Mouse (Mus musculus) cortical plate, adult 2 months (tissue): ENCODE data around the gene Sgms1.

Experiments used
- CTCF ChIP-seq: fragments of 200-500 bp; IDR thresholded peaks from 2 replicates; pipeline ENCODE4 v1.5.1; 2011; ENCODE audit warnings: mild to moderate bottlenecking, control low read depth, low read length; ENCODE audit not compliant: insufficient read depth; ENCODE audit errors: extremely low read depth
- POLR2A ChIP-seq: fragments of 200-500 bp; IDR thresholded peaks from 2 replicates; pipeline ENCODE4 v1.6.1; 2011; ENCODE audit warnings: mild to moderate bottlenecking, low read length, control low read depth; ENCODE audit not compliant: insufficient read depth; ENCODE audit errors: extremely low read depth

DNA sequence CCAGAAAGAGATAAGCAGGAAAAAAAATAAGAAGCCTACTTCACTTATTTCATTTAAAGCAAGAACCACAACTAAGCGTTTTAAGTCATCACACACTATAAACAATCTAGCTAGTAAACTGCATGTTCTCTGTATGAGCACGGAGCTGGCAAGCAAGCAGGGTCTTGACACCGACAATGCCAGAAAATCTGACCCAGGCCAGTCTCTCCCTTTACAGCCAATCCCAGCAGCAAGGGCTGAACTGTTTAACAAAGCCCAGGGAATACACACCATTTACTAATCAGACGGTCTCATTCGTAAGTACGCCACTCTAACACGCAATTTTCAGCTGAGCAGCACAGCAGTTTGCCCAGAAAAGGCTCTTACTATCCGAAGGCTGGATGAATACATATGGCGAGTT is 213.1 kb downstream of the Sgms1 start:
- TF ChIP-seq CTCF (no peak), POLR2A (no peak)
